Mouse (Mus musculus): ENCODE results near the gene Spop.

GRCm38 (mm10) chr11:95520456-95521072, 106.7 kb downstream of the Spop start:
- peak; percentile 52; the same call in 1 of the 2 replicates for TF ChIP-seq EP300 (IDR thresholded peaks at IDR 0.05; ENCODE audit: insufficient read depth, low read depth, low read length)
- no peak for TF ChIP-seq POLR2A (IDR thresholded peaks at IDR 0.05; ENCODE audit: insufficient read depth, low read length)
- peak; percentile 98 for TF ChIP-seq CTCF (IDR thresholded peaks at IDR 0.05; ENCODE audit: low read depth, low read length)
